10 mouse cellular contexts compared by ENCODE assay signal in the genomic region with DNA sequence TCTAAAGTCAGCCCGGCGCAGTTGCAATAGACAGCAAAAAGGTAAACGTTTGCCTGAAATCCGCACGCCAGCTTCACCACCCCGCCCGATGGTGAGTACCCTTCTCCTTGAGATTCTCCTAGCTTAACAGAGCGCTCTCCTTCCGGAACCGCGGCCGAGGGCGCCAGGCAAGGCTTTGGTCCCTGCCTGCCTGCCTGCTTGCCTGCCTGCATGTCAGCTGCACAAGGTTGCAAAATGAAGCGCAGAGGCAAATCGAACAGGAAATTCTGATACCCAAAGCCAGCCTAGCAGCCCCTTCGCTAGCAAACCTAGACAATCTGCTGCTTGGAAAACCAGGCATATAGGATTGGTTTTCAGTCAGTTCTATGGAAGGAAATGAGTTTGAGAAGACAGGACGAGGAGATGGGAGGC. TPM values are rescaled to one million over a fixed set of nuclear protein-coding genes. Genes with fewer than 3 reads are reported as not detected.
A peak's percentile ranks its signal among the peaks of the same experiment; 100 is the strongest.
DNase-seq lines count a peak whose midpoint lies in the region; ATAC-seq and TF ChIP-seq lines count a peak whose summit lies in the region.
"Had no signal": no experiment of that assay in that cellular context is flagged by ENCODE, and none has a peak within 500 bp of the region (broad histone marks: within the 10 kb centered on the region; RNA-seq: fewer than 3 reads in every experiment).

No protein-coding gene starts in this region.

- H3K27me3 ChIP-seq in heart, embryonic 12.5 days (replicated peaks) = peaks cover 37% of the 10 kb centered on the region
- no peaks in the 10 kb centered on the region for H3K27me3 ChIP-seq in kidney, postnatal 0 days (ENCODE audit: insufficient read depth, low read length)
- H3K27me3 ChIP-seq in myocyte (ENCODE audit: control insufficient read depth, insufficient read depth, insufficient read length) = no peaks in the 10 kb centered on the region

- TF ChIP-seq POLR2A in myocyte (IDR thresholded peaks at IDR 0.05; ENCODE audit: insufficient read length, low read depth) = no peak

- peak overlapping the region; percentile 68 for H3K4me2 ChIP-seq in heart, embryonic 12.5 days
- peak overlapping the region; percentile 82 for H3K4me2 ChIP-seq in kidney, postnatal 0 days (ENCODE audit: low read length)
- H3K4me2 ChIP-seq in myocyte (ENCODE audit: low read depth) = peak overlapping the region; percentile 74

- DNase-seq in heart, adult 18-20 months = peak; percentile 47 to 69
- no peak for DNase-seq in heart, adult 8-10 months (ENCODE audit: low spot score)
- peak; percentile 78 for DNase-seq in adrenal gland, postnatal 10 days
- DNase-seq in kidney, postnatal 0 days (ENCODE audit: low spot score) = no peak
- DNase-seq in thymus, postnatal 0 days (ENCODE audit: low spot score) = no peak
- no peak for DNase-seq in thymus, postnatal 4 days

- H3K9ac ChIP-seq in heart, embryonic 12.5 days = peak overlapping the region; percentile 63
- H3K9ac ChIP-seq in kidney, postnatal 0 days (ENCODE audit: low read depth, low read length) = peak overlapping the region; percentile 90

- no peak for TF ChIP-seq CTCF in kidney, postnatal 0 days (IDR thresholded peaks at IDR 0.05; ENCODE audit: low read depth)

- H3K36me3 ChIP-seq in heart, embryonic 12.5 days = no peaks in the 10 kb centered on the region
- H3K36me3 ChIP-seq in kidney, postnatal 0 days (ENCODE audit: insufficient read depth, low read length) = no peaks in the 10 kb centered on the region
- no peaks in the 10 kb centered on the region for H3K36me3 ChIP-seq in myocyte (ENCODE audit: control insufficient read depth, insufficient read depth)
- H3K36me3 ChIP-seq: G1E had no signal

- H3K9me3 ChIP-seq in heart, embryonic 12.5 days (replicated peaks) = no peaks in the 10 kb centered on the region
- H3K9me3 ChIP-seq in kidney, postnatal 0 days (replicated peaks; ENCODE audit: low read length) = no peaks in the 10 kb centered on the region

- peaks cover 17% of the 10 kb centered on the region for H3K4me1 ChIP-seq in heart, embryonic 12.5 days (replicated peaks)
- peaks cover 8% of the 10 kb centered on the region; the same call in 1 of the 2 replicates for H3K4me1 ChIP-seq in kidney, postnatal 0 days (replicated peaks; ENCODE audit: insufficient read depth, low read length)

- no peak overlapping the region for H3ac ChIP-seq in myocyte (ENCODE audit: control insufficient read depth, insufficient read length)

- no peak for ATAC-seq in heart, embryonic 12.5 days (ENCODE audit: insufficient number of reproducible peaks, low FRiP score)
- no peak for ATAC-seq in kidney, postnatal 0 days (replicated peaks; ENCODE audit: low FRiP score, low read depth)

- H3K27ac ChIP-seq in heart, embryonic 12.5 days (ENCODE audit: poor library complexity, severe bottlenecking) = peak overlapping the region; percentile 73; the same call in 1 of the 2 replicates
- peak overlapping the region; percentile 97 for H3K27ac ChIP-seq in kidney, postnatal 0 days

- H3K4me3 ChIP-seq in heart, embryonic 12.5 days = peak overlapping the region; percentile 56
- H3K4me3 ChIP-seq in kidney, postnatal 0 days (replicated peaks; ENCODE audit: low read depth, low read length) = peak overlapping the region; percentile 67
- peak overlapping the region; percentile 28 for H3K4me3 ChIP-seq in myocyte

- WGBS in heart, embryonic 12.5 days = under 1% methylated on average over 17 of the region's 17 CpGs
- under 1% methylated on average over 17 of the region's 17 CpGs for WGBS in kidney, postnatal 0 days

- H3K79me2 ChIP-seq in myocyte (ENCODE audit: control insufficient read depth, insufficient read depth) = peaks cover 4% of the 10 kb centered on the region

TF ChIP-seq in myocyte, 11 proteins besides CTCF, POLR2A, EP300 and RAD21:
- TF ChIP-seq MAX (IDR thresholded peaks at IDR 0.05; ENCODE audit: low read depth) = no peak
- no peak for TF ChIP-seq SRF (IDR thresholded peaks at IDR 0.05; ENCODE audit: control insufficient read depth, insufficient read length, low read depth)
- TF ChIP-seq E2F4 (IDR thresholded peaks at IDR 0.05; ENCODE audit: insufficient read depth) = no peak
- no peak for TF ChIP-seq MYOG (IDR thresholded peaks at IDR 0.05; ENCODE audit: control insufficient read depth in 1 of 3, insufficient read depth in 1 of 3, insufficient read length in 2 of 3, low read depth in 2 of 3)
- no peak for TF ChIP-seq TCF3 (IDR thresholded peaks at IDR 0.05; ENCODE audit: insufficient read length, low read depth)
- TF ChIP-seq USF1 (IDR thresholded peaks at IDR 0.05; ENCODE audit: low read depth) = no peak
- no peak for TF ChIP-seq TCF12 (IDR thresholded peaks at IDR 0.05; ENCODE audit: insufficient read depth, poor library complexity, severe bottlenecking)
- TF ChIP-seq REST (IDR thresholded peaks at IDR 0.05; ENCODE audit: insufficient read depth, insufficient read length) = no peak
- TF ChIP-seq POLR2AphosphoS2 (IDR thresholded peaks at IDR 0.05; ENCODE audit: insufficient read length, low read depth) = no peak
- TF ChIP-seq MYOD1 (IDR thresholded peaks at IDR 0.05; ENCODE audit: control insufficient read depth in 1 of 3, insufficient read length in 2 of 3, low read depth in 2 of 3) = no peak
- TF ChIP-seq CEBPB (IDR thresholded peaks at IDR 0.05; ENCODE audit: insufficient read depth, poor library complexity, severe bottlenecking) = no peak

RNA-seq across cellular contexts. Expression of gene Nr2f2, which starts 1.1 kb away (rescaled TPM):
- 10 to 100 TPM; 13.6 to 14.8 TPM for total RNA-seq in heart, adult 18-20 months (2021)
- 10 to 100 TPM; 12.5 to 23.1 (median 20.3) TPM for total RNA-seq in heart, adult 8-10 months (2022)
- total RNA-seq in adrenal gland, postnatal 10 days (2021) = 10 to 100 TPM; 78.3 to 79.6 TPM
- polyA plus RNA-seq in heart, embryonic 12.5 days (2016; fragmentation: Nextera tagmentation; extraction: Ambion mirVana) = 26.5 and 27.7 TPM in 2 replicates
- 190 and 203 TPM in 2 replicates for polyA plus RNA-seq in kidney, postnatal 0 days (2015; fragmentation: Nextera tagmentation; extraction: Ambion mirVana)
- 7.0 TPM for polyA plus RNA-seq in myocyte (2012; fragmentation: generic; extraction: Trizol)
- polyA plus RNA-seq in thymus, postnatal 0 days (2015; fragmentation: Nextera tagmentation; extraction: Ambion mirVana) = 4.3 and 5.3 TPM in 2 replicates
- total RNA-seq: hematopoietic stem cell, adult 5-6 weeks had no signal
- polyA plus RNA-seq: G1E had no signal

Comparison
In these comparisons a context has a peak if more than half of its experiments do, and no peak if none do; other contexts are left out.
1. DNase-seq: peak in heart, adult 18-20 months (2 of 2) and adrenal gland, postnatal 10 days (single experiment); none in heart, adult 8-10 months (single experiment), kidney, postnatal 0 days (single experiment), thymus, postnatal 0 days (single experiment) and thymus, postnatal 4 days (single experiment).
2. Peak in every context shown above with its lines, with median percentiles within 50 percentile points of each other: H3K4me2 ChIP-seq and H3K4me3 ChIP-seq.